Mouse (Mus musculus) stomach, postnatal 0 days (tissue): Measurements from ENCODE around the gene Cd79b. TPM values are rescaled to one million over a fixed set of nuclear protein-coding genes. Genes with fewer than 3 reads are reported as not detected.

Source experiments
- ATAC-seq: fragments of 200-750 bp; cut with Nextera tagmentation; 2 replicates; pipeline ENCODE4 v1.8.0; 2017; ENCODE audit not compliant: low FRiP score, low TSS enrichment
- DNase-seq: peaks from one replicate; pipeline ENCODE4 v3.0.0-alpha.2; 2016; ENCODE audit warnings: low spot score
- H3K27ac ChIP-seq: fragments of 300-500 bp; sonication (generic); replicated peaks from 2 replicates; pipeline ENCODE4 v1.5.1; 2014; ENCODE audit warnings: mild to moderate bottlenecking, control low read depth
- H3K27me3 ChIP-seq: fragments of 300-500 bp; sonication (generic); 2 replicates; pipeline ENCODE4 v1.6.1; 2014; ENCODE audit warnings: low read length; ENCODE audit not compliant: control insufficient read depth, insufficient read depth
- H3K36me3 ChIP-seq: fragments of 300-500 bp; sonication (generic); 2 replicates; pipeline ENCODE4 v1.6.1; 2014; ENCODE audit warnings: low read length, mixed read lengths; ENCODE audit not compliant: control insufficient read depth, insufficient read depth
- H3K4me1 ChIP-seq: fragments of 300-500 bp; sonication (generic); replicated peaks from 2 replicates; pipeline ENCODE4 v1.6.1; 2014; ENCODE audit warnings: antibody characterized with exemption; ENCODE audit not compliant: control insufficient read depth, insufficient read depth
- H3K4me2 ChIP-seq: fragments of 300-500 bp; sonication (generic); replicated peaks from 2 replicates; pipeline ENCODE4 v1.6.1; 2014; ENCODE audit warnings: low read depth, mild to moderate bottlenecking, control low read depth, moderate library complexity
- H3K4me3 ChIP-seq: fragments of 300-500 bp; sonication (generic); 2 replicates; pipeline ENCODE4 v1.5.1; 2014; ENCODE audit warnings: low read depth, low read length, control low read depth
- H3K9ac ChIP-seq: fragments of 300-500 bp; sonication (generic); 2 replicates; pipeline ENCODE4 v1.6.1; 2014; ENCODE audit warnings: mild to moderate bottlenecking, low read length, control low read depth, mixed read lengths
- H3K9me3 ChIP-seq: fragments of 300-500 bp; sonication (generic); 2 replicates; pipeline ENCODE4 v1.6.1; 2016; ENCODE audit warnings: low read length; ENCODE audit not compliant: control insufficient read depth
- CTCF ChIP-seq: IDR thresholded peaks from 2 replicates; pipeline ENCODE4 v1.5.1; 2016; ENCODE audit warnings: antibody characterized with exemption, low read depth, mild to moderate bottlenecking, moderate library complexity
- EP300 ChIP-seq: optimal IDR thresholded peaks from 2 replicates; pipeline ENCODE3; 2016; ENCODE audit warnings: antibody characterized with exemption
- WGBS: fragments of 180-500 bp; shearing (Covaris S2); extraction: QIAGEN DNeasy Blood & Tissue Kit; methylation state at CpG from one replicate; pipeline ENCODE4 v1.1.7; 2014; 5-methylcytosine and 5-hydroxymethylcytosine counted together
- polyA plus RNA-seq: library from polyadenylated mRNA; unstranded; fragments of >200 nt; fragmentation: Nextera tagmentation; extraction: Ambion mirVana; gene quantifications from 2 replicates; pipeline ENCODE4 v1.2.1, GENCODE M21; 2015

Gene Cd79b
- polyA plus RNA-seq, 1 experiment from 2014 or later: 1.9 TPM

DNA sequence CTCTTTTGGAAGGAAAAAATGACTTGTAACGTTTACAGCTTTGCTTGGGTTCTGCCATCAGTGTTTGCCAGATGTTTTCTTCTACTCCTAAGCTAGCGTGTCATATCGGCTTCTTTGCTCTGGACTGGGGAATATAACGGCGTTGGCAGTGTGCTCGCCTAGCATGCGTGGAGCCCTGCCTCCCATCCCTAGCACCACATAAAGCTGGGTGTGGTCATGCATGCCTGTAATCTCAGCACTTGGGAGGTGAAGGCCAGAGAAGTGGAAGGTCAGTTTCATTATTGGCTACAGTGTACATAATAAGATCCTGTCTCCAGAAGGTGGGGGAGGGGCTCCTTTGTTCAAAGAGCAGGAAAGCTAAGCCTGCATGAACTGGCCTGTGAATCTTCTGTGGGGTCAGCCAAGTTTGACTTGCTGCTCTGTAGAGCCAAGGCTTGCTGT is 39.6 kb downstream of the Cd79b start:
- ATAC-seq (peak; percentile 13; the same call in 1 of the 2 replicates), DNase-seq (peak; percentile 48)
- peaks cover 11% of the 10 kb centered on the region for H3K4me1 ChIP-seq
- H3K27ac ChIP-seq: peak overlapping the region; percentile 9; the same call in 1 of the 2 replicates
- H3K36me3 ChIP-seq: no peaks in the 10 kb centered on the region
- H3K9me3 ChIP-seq: no peaks in the 10 kb centered on the region
- no peak for TF ChIP-seq CTCF
- no peak for TF ChIP-seq EP300
- H3K4me3 ChIP-seq: no peak overlapping the region
- no peaks in the 10 kb centered on the region for H3K27me3 ChIP-seq
- WGBS: 31% methylated on average over 7 of the region's 7 CpGs
- no peak overlapping the region for H3K9ac ChIP-seq
- H3K4me2 ChIP-seq: no peak overlapping the region

- H3K4me1 ChIP-seq: peaks cover 11% of the 10 kb centered on the region
- H3K4me2 ChIP-seq: no peak overlapping the region
- DNase-seq: no peak
- no peak overlapping the region for H3K4me3 ChIP-seq
- ATAC-seq: no peak
- no peaks in the 10 kb centered on the region for H3K27me3 ChIP-seq
- H3K9me3 ChIP-seq: no peaks in the 10 kb centered on the region
- H3K9ac ChIP-seq: no peak overlapping the region
- H3K27ac ChIP-seq: no peak overlapping the region; the same call in 1 of the 2 replicates
- no peaks in the 10 kb centered on the region for H3K36me3 ChIP-seq
- 84% methylated on average over 1 of the region's 1 CpGs for WGBS
- TF ChIP-seq CTCF (no peak), EP300 (no peak)
Observed at GRCm38 (mm10) chr11:106274374-106274773, 40.2 kb downstream of the Cd79b start.

- TF ChIP-seq CTCF (no peak), EP300 (no peak)
- ATAC-seq: no peak
- H3K4me3 ChIP-seq: no peak overlapping the region; the same call in 1 of the 2 replicates
- WGBS: 86% methylated on average over 6 of the region's 6 CpGs
- H3K36me3 ChIP-seq: no peaks in the 10 kb centered on the region
- H3K4me2 ChIP-seq: no peak overlapping the region
- H3K4me1 ChIP-seq: peaks cover 15% of the 10 kb centered on the region
- no peak for DNase-seq
- peak overlapping the region; percentile 94 for H3K27ac ChIP-seq
- no peak overlapping the region for H3K9ac ChIP-seq
- no peaks in the 10 kb centered on the region for H3K27me3 ChIP-seq
- H3K9me3 ChIP-seq: no peaks in the 10 kb centered on the region
Observed at GRCm38 (mm10) chr11:106273811-106274210, 40.8 kb downstream of the Cd79b start.

DNA sequence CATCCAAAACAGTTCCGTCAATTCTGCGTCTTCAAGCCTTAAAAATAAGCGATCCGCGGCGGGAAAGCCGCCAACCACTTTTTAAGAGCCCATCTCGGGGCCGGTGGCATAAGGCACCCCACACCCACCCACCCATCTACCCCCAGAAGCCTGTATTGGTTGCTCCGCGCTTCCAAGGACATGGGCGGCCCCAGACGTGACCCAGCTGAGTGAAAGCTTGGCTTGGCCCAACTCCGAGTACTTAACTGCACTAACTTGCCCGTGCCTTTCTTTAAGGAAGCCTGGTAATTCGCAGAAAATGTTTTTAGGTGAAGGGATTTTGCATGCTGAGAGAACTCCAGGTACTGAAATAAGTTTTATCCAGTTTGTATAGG is 41.3 kb downstream of the Cd79b start:
- TF ChIP-seq EP300 (no peak), CTCF (no peak)
- peak overlapping the region; percentile 98 for H3K4me3 ChIP-seq
- H3K9ac ChIP-seq: peak overlapping the region; percentile 61
- H3K9me3 ChIP-seq: no peaks in the 10 kb centered on the region
- no peak for ATAC-seq
- peak overlapping the region; percentile 94 for H3K27ac ChIP-seq
- H3K4me2 ChIP-seq: peak overlapping the region; percentile 69
- 5% methylated on average over 16 of the region's 16 CpGs for WGBS
- H3K36me3 ChIP-seq: no peaks in the 10 kb centered on the region
- DNase-seq: no peak
- no peaks in the 10 kb centered on the region for H3K27me3 ChIP-seq
- H3K4me1 ChIP-seq: peaks cover 17% of the 10 kb centered on the region

- WGBS: under 1% methylated on average over 71 of the region's 72 CpGs
- Histone ChIP-seq H3K9me3 (no peaks in the 10 kb centered on the region), H3K4me3 (peak within 1 kb of the TSS; percentile 98), H3K4me2 (peak within 1 kb of the TSS; percentile 72), H3K36me3 (no peaks in the 10 kb centered on the region), H3K27ac (peak within 1 kb of the TSS; percentile 99), H3K27me3 (no peaks in the 10 kb centered on the region), H3K9ac (peak within 1 kb of the TSS; percentile 99), H3K4me1 (peaks cover 22% of the 10 kb centered on the region)
- TF ChIP-seq EP300 (peak; percentile 86), CTCF (no peak)
- DNase-seq (peak; percentile 100), ATAC-seq (peak; percentile 94)
Observed at GRCm38 (mm10) chr11:106272644-106273310, 41.8 kb downstream of the Cd79b start, which contains the start of gene Smarcd2. Smarcd2 (minus strand) TSS chr11:106272972.
